In the genomic region with DNA sequence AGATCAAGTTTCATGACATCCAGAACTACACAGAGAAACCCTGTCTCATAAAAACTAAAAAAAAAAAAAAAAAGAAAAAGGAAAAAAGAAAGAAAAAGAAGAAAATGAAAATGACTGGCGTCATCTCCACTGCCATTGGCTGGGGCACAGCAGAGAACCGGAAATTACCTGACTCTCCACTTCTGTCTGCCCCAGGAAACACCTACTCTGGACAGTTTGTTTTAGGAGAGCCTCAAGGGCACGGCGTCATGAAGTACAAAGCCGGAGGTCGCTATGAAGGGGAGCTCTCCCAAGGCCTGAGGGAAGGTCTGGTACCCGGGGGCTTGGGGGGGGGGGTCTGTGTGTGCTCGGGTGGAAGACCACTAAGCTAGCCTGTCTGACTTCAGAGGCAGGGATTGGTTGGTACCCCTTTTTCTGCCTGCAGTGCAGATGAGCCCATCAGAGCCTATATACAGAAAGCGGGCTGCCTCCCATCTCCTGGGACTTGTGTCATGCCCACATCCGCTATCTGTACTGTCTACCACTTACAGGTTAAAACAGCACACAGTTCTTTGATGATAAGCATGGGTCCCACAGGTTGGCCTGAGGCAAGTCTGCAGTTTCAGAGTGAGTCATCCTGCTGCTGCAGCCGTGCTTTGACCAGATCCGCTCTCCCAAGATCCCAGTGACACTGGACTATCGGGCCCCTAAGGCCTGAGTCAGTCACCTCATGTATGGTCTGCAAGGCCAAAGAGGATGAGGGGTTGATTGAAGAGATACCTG, we compare ENCODE assay signal across 23 mouse cellular contexts. TPM values are rescaled to one million over a fixed set of nuclear protein-coding genes. Genes with fewer than 3 reads are reported as not detected.
DNase-seq lines count a peak whose midpoint lies in the region; ATAC-seq and TF ChIP-seq lines count a peak whose summit lies in the region.
"Had no signal": no experiment of that assay in that cellular context is flagged by ENCODE, and none has a peak within 500 bp of the region (broad histone marks: within the 10 kb centered on the region; RNA-seq: fewer than 3 reads in every experiment).

No protein-coding gene starts in this region.

- no peaks in the 10 kb centered on the region for H3K9me3 ChIP-seq in stomach, embryonic 14.5 days (ENCODE audit: control insufficient read depth, low read depth, low read length)
- H3K9me3 ChIP-seq in stomach, postnatal 0 days (ENCODE audit: control insufficient read depth, low read length), result no peaks in the 10 kb centered on the region
- H3K9me3 ChIP-seq: embryonic facial prominence, embryonic 15.5 days; forebrain, embryonic 10.5 days; forebrain, embryonic 15.5 days; heart, embryonic 10.5 days; hindbrain, embryonic 15.5 days; intestine, embryonic 15.5 days had no signal

- WGBS in stomach, embryonic 14.5 days, result 91% methylated on average over 13 of the region's 13 CpGs
- WGBS in stomach, postnatal 0 days, result 89% methylated on average over 13 of the region's 13 CpGs

- no peak overlapping the region for H3K4me2 ChIP-seq in stomach, embryonic 14.5 days (replicated peaks; ENCODE audit: low read depth, low read length)
- H3K4me2 ChIP-seq in stomach, postnatal 0 days (replicated peaks; ENCODE audit: low read depth), result no peak overlapping the region
- H3K4me2 ChIP-seq: embryonic facial prominence, embryonic 15.5 days; forebrain, embryonic 15.5 days; hindbrain, embryonic 15.5 days; intestine, embryonic 15.5 days had no signal

- H3K27ac ChIP-seq in stomach, embryonic 14.5 days (ENCODE audit: low read length), result no peak overlapping the region
- H3K27ac ChIP-seq in stomach, postnatal 0 days (replicated peaks), result no peak overlapping the region
- H3K27ac ChIP-seq: embryonic facial prominence, embryonic 15.5 days; forebrain, embryonic 10.5 days; forebrain, embryonic 15.5 days; heart, embryonic 10.5 days; hindbrain, embryonic 15.5 days; intestine, embryonic 15.5 days had no signal

- no peak for ATAC-seq in CD4-positive, CD25-positive, alpha-beta regulatory T cell, adult 4 months
- no peak for ATAC-seq in stomach, embryonic 14.5 days (ENCODE audit: insufficient number of reproducible peaks, insufficient read depth, low FRiP score, low read depth)
- no peak for ATAC-seq in stomach, postnatal 0 days (ENCODE audit: low FRiP score, low TSS enrichment)
- ATAC-seq: forebrain, embryonic 15.5 days; intestine, embryonic 15.5 days had no signal

- peak; percentile 33 for DNase-seq in CD4-positive, CD25-positive, alpha-beta regulatory T cell, adult 2 months (ENCODE audit: low read depth, low spot score)
- DNase-seq in heart, adult 11 months, result peak; percentile 86
- DNase-seq in heart, postnatal 10 days, result no peak
- no peak for DNase-seq in stomach, postnatal 0 days (ENCODE audit: low spot score)
- DNase-seq in adrenal gland, adult 8-10 months, result no peak
- DNase-seq: adrenal gland, postnatal 14 days; cerebellum, adult 9-11 months; embryo, embryonic 11 days; gastrocnemius, postnatal 36 days; heart, adult 18-20 months; heart, postnatal 14 days; kidney, adult 18-20 months had no signal

- TF ChIP-seq CTCF in stomach, postnatal 0 days (IDR thresholded peaks at IDR 0.05; ENCODE audit: low read depth), result no peak

- no peaks in the 10 kb centered on the region; the same call in 1 of the 2 replicates for H3K36me3 ChIP-seq in stomach, embryonic 14.5 days (ENCODE audit: control insufficient read depth, insufficient read depth, low read length)
- H3K36me3 ChIP-seq in stomach, postnatal 0 days (ENCODE audit: control insufficient read depth, insufficient read depth, low read length), result 0 out of 2 replicates have a peak, but pooled peaks cover 2% of the 10 kb centered on the region
- H3K36me3 ChIP-seq: embryonic facial prominence, embryonic 15.5 days; hindbrain, embryonic 15.5 days; intestine, embryonic 15.5 days had no signal

- H3K4me1 ChIP-seq in stomach, embryonic 14.5 days (ENCODE audit: control insufficient read depth, insufficient read depth, low read length), result peaks cover 7% of the 10 kb centered on the region; the same call in 1 of the 2 replicates
- H3K4me1 ChIP-seq in stomach, postnatal 0 days (replicated peaks; ENCODE audit: control insufficient read depth, insufficient read depth), result peaks cover 4% of the 10 kb centered on the region

- intact Hi-C loops in heart, postnatal 10 days (cut with DNase I), result no loop called here

- H3K27me3 ChIP-seq in stomach, embryonic 14.5 days (ENCODE audit: control insufficient read depth, insufficient read depth, low read length), result no peaks in the 10 kb centered on the region
- H3K27me3 ChIP-seq in stomach, postnatal 0 days (ENCODE audit: control insufficient read depth, insufficient read depth, low read length), result no peaks in the 10 kb centered on the region
- H3K27me3 ChIP-seq: embryonic facial prominence, embryonic 15.5 days; forebrain, embryonic 15.5 days; hindbrain, embryonic 15.5 days; intestine, embryonic 15.5 days had no signal

- peak overlapping the region; percentile 18; the same call in 1 of the 2 replicates for H3K9ac ChIP-seq in stomach, embryonic 14.5 days (replicated peaks; ENCODE audit: low read depth, low read length)
- H3K9ac ChIP-seq in stomach, postnatal 0 days (ENCODE audit: low read length), result no peak overlapping the region
- H3K9ac ChIP-seq: embryonic facial prominence, embryonic 15.5 days; forebrain, embryonic 15.5 days; hindbrain, embryonic 15.5 days; intestine, embryonic 15.5 days had no signal

- no peak for TF ChIP-seq EP300 in stomach, postnatal 0 days (optimal IDR thresholded peaks at IDR 0.05)

- H3K4me3 ChIP-seq in stomach, embryonic 14.5 days (ENCODE audit: low read depth, low read length), result no peak overlapping the region
- H3K4me3 ChIP-seq in stomach, postnatal 0 days (ENCODE audit: low read depth, low read length), result no peak overlapping the region
- H3K4me3 ChIP-seq: embryonic facial prominence, embryonic 15.5 days; erythroblast, embryonic 14.5 days; forebrain, embryonic 10.5 days; forebrain, embryonic 15.5 days; heart, embryonic 10.5 days; hindbrain, embryonic 15.5 days; intestine, embryonic 15.5 days had no signal

RNA-seq across cellular contexts. Expression of gene Morn1, which starts 4.5 kb away (rescaled TPM):
- 1 to 10 TPM; 1.9 to 4.5 TPM for polyA plus RNA-seq in CD4-positive, CD25-positive, alpha-beta regulatory T cell, adult 4 months (2017; shearing (Covaris generic))
- 1 to 10 TPM; 2.8 to 3.8 TPM for total RNA-seq in heart, postnatal 10 days (2021)
- 4.1 and 4.8 TPM in 2 replicates for polyA plus RNA-seq in stomach, embryonic 14.5 days (2014; fragmentation: Nextera tagmentation; extraction: Ambion mirVana)
- 3.2 and 3.6 TPM in 2 replicates for polyA plus RNA-seq in stomach, postnatal 0 days (2015; fragmentation: Nextera tagmentation; extraction: Ambion mirVana)
- 10 to 100 TPM in 2 of 4 experiments, 1 to 10 TPM in 2; 7.9 to 17.0 (median 12.8) TPM for total RNA-seq in adrenal gland, adult 8-10 months (2022)

RNA-seq across cellular contexts. Expression of gene Rer1, which starts 4.7 kb away (rescaled TPM):
- polyA plus RNA-seq in CD4-positive, CD25-positive, alpha-beta regulatory T cell, adult 4 months (2017; shearing (Covaris generic)), result 100 to 1,000 TPM in 1 of 2 experiments, 10 to 100 TPM in 1; 84.8 to 110 TPM
- 10 to 100 TPM; 71.8 to 77.3 TPM for total RNA-seq in heart, postnatal 10 days (2021)
- 174 and 183 TPM in 2 replicates for polyA plus RNA-seq in stomach, embryonic 14.5 days (2014; fragmentation: Nextera tagmentation; extraction: Ambion mirVana)
- polyA plus RNA-seq in stomach, postnatal 0 days (2015; fragmentation: Nextera tagmentation; extraction: Ambion mirVana), result 182 and 185 TPM in 2 replicates
- total RNA-seq in adrenal gland, adult 8-10 months (2022), result 100 to 1,000 TPM in 2 of 4 experiments, 10 to 100 TPM in 2; 96.8 to 116 (median 106) TPM

RNA-seq across cellular contexts. Expression of gene Pex10, which starts 24.1 kb away (rescaled TPM):
- 10 to 100 TPM in 1 of 2 experiments, 1 to 10 TPM in 1; 9.7 to 10.4 TPM for polyA plus RNA-seq in CD4-positive, CD25-positive, alpha-beta regulatory T cell, adult 4 months (2017; shearing (Covaris generic))
- total RNA-seq in heart, postnatal 10 days (2021), result 10 to 100 TPM; 18.4 to 23.7 TPM
- 6.5 and 6.7 TPM in 2 replicates for polyA plus RNA-seq in stomach, embryonic 14.5 days (2014; fragmentation: Nextera tagmentation; extraction: Ambion mirVana)
- polyA plus RNA-seq in stomach, postnatal 0 days (2015; fragmentation: Nextera tagmentation; extraction: Ambion mirVana), result 10.3 and 10.5 TPM in 2 replicates
- total RNA-seq in adrenal gland, adult 8-10 months (2022), result 10 to 100 TPM; 19.3 to 32.9 (median 21.7) TPM

RNA-seq across cellular contexts. Expression of gene Plch2, which starts 34.3 kb away (rescaled TPM):
- polyA plus RNA-seq in CD4-positive, CD25-positive, alpha-beta regulatory T cell, adult 4 months (2017; shearing (Covaris generic)), result not detected
- not detected for total RNA-seq in heart, postnatal 10 days (2021)
- 25.1 and 25.9 TPM in 2 replicates for polyA plus RNA-seq in stomach, embryonic 14.5 days (2014; fragmentation: Nextera tagmentation; extraction: Ambion mirVana)
- polyA plus RNA-seq in stomach, postnatal 0 days (2015; fragmentation: Nextera tagmentation; extraction: Ambion mirVana), result 15.4 and 18.3 TPM in 2 replicates
- total RNA-seq in adrenal gland, adult 8-10 months (2022), result 1 to 10 TPM in 2 of 4 experiments, under 1 TPM in 2; 0.46 to 2.3 (median 1.1) TPM
- total RNA-seq: common myeloid progenitor, adult 5-6 weeks; hematopoietic stem cell, adult 5-6 weeks had no signal
- polyA plus RNA-seq: erythroblast, embryonic 14.5 days had no signal

Comparison
In these comparisons a context has a peak if more than half of its experiments do, and no peak if none do; other contexts are left out.
1. DNase-seq: peak in CD4-positive, CD25-positive, alpha-beta regulatory T cell, adult 2 months (single experiment) and heart, adult 11 months (single experiment); none in heart, postnatal 10 days (0 of 2), stomach, postnatal 0 days (single experiment) and adrenal gland, adult 8-10 months (single experiment).